Mouse (Mus musculus): Measurements from ENCODE around the gene Hemk1.

DNA sequence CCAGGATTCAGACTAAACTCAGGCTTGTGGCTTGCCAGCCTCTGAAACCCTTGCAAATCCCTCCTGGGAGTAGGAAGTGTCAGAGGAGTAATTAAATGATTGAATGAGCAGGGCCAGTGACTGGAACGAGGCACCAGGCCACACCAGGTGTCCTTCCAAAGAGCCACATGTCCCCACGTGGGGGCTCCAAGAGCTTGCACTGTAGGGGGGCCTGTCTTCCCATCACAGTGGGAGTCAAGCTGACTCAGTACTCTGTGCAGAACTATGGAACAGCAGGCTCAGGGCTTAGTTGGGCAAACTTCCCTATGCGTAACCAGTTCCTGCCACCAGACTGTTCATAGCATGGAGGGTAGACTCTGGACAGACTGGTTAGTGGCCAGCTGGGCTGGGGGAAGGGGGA is 46.2 kb upstream of the Hemk1 start:
- no peak for TF ChIP-seq CTCF (IDR thresholded peaks at IDR 0.05; ENCODE audit: control insufficient read depth, insufficient read depth, low read length)
- TF ChIP-seq POLR2A (IDR thresholded peaks at IDR 0.05; ENCODE audit: borderline replicate concordance, control insufficient read depth, low read depth, low read length), result no peak

Measured in bone marrow, adult 2 months (tissue).